ENCODE assay signal across 16 mouse cellular contexts in the genomic region with DNA sequence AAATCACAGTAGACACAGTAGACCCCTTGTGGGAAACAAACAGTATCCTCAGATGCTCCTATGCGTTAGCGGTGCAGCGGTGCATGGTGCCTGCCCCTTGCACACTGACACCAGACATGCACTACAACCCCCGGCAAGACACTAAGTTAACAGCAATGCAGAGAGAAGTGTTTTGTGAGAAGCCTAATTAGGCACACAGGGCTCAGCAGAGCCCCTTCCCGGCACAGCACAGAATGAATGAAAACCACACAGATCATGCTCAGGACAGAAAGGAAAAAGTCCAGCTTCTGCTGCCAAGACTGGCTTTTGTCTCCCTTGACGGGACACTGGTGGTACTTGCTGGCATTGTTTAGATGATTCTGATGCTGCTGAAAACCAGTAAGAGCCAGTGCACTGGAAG.
DNase-seq lines count a peak whose midpoint lies in the region; ATAC-seq and TF ChIP-seq lines count a peak whose summit lies in the region.
"Had no signal": no experiment of that assay in that cellular context is flagged by ENCODE, and none has a peak within 500 bp of the region (broad histone marks: within the 10 kb centered on the region; RNA-seq: fewer than 3 reads in every experiment).

No protein-coding gene starts in this region.

- WGBS in forebrain, embryonic 16.5 days = 31% methylated on average over 6 of the region's 6 CpGs
- WGBS in midbrain, postnatal 0 days = 57% methylated on average over 6 of the region's 6 CpGs

- H3K27me3 ChIP-seq in forebrain, embryonic 16.5 days (replicated peaks; ENCODE audit: control insufficient read depth, insufficient read depth, low read length) = no peaks in the 10 kb centered on the region
- H3K27me3 ChIP-seq in midbrain, postnatal 0 days (ENCODE audit: insufficient read depth, low read length) = no peaks in the 10 kb centered on the region
- H3K27me3 ChIP-seq: liver, embryonic 12.5 days; stomach, embryonic 15.5 days had no signal

- H3K9me3 ChIP-seq in forebrain, embryonic 16.5 days (ENCODE audit: control insufficient read depth, low read length) = no peaks in the 10 kb centered on the region
- H3K9me3 ChIP-seq in midbrain, postnatal 0 days (ENCODE audit: low read length) = no peaks in the 10 kb centered on the region
- H3K9me3 ChIP-seq: liver, embryonic 12.5 days; stomach, embryonic 15.5 days had no signal

- 0 out of 2 replicates have a peak, but pooled peaks have one; percentile 9 for ATAC-seq in frontal cortex, adult (ENCODE audit: low TSS enrichment)
- ATAC-seq in forebrain, embryonic 16.5 days = peak; percentile 18; the same call in 1 of the 2 replicates
- peak; percentile 55; the same call in 1 of the 2 replicates for ATAC-seq in midbrain, postnatal 0 days (ENCODE audit: low FRiP score)
- ATAC-seq: liver, embryonic 12.5 days had no signal

- TF ChIP-seq CTCF in midbrain, postnatal 0 days (IDR thresholded peaks at IDR 0.05) = no peak

- DNase-seq in frontal cortex, postnatal 14 days (ENCODE audit: low spot score in 2 of 2) = no peak
- DNase-seq in Muller cell, postnatal 12 days (ENCODE audit: inconsistent ontology term) = peak; percentile 85
- peak; percentile 56 for DNase-seq in midbrain, postnatal 0 days (ENCODE audit: low spot score)
- DNase-seq in gastrocnemius, adult 18-20 months (ENCODE audit: low spot score) = no peak
- no peak for DNase-seq in right cerebral cortex, postnatal 25 days
- no peak for DNase-seq in gastrocnemius, postnatal 4 days (ENCODE audit: low spot score in 2 of 2)
- DNase-seq: adrenal gland, adult 2 months; cerebellum, adult 9-10 months; gastrocnemius, postnatal 36 days; layer of hippocampus, adult 9-11 months; lung, postnatal 14 days; thymus, postnatal 36 days had no signal

- H3K27ac ChIP-seq in forebrain, embryonic 16.5 days (ENCODE audit: low read length) = no peak overlapping the region
- H3K27ac ChIP-seq in midbrain, postnatal 0 days (ENCODE audit: low read depth, low read length) = no peak overlapping the region
- H3K27ac ChIP-seq: liver, embryonic 12.5 days; stomach, embryonic 15.5 days had no signal

- no peak overlapping the region for H3K4me3 ChIP-seq in forebrain, embryonic 16.5 days (replicated peaks; ENCODE audit: low read length)
- H3K4me3 ChIP-seq in midbrain, postnatal 0 days (ENCODE audit: low read depth, low read length) = no peak overlapping the region
- H3K4me3 ChIP-seq: liver, embryonic 12.5 days; stomach, embryonic 15.5 days had no signal

- H3K9ac ChIP-seq in forebrain, embryonic 16.5 days (replicated peaks; ENCODE audit: low read depth, low read length) = no peak overlapping the region
- H3K9ac ChIP-seq in midbrain, postnatal 0 days (replicated peaks; ENCODE audit: low read length, poor library complexity, severe bottlenecking) = no peak overlapping the region
- H3K9ac ChIP-seq: liver, embryonic 12.5 days; stomach, embryonic 15.5 days had no signal

- H3K4me1 ChIP-seq in forebrain, embryonic 16.5 days (replicated peaks; ENCODE audit: control insufficient read depth, insufficient read depth, low read length) = peaks cover 27% of the 10 kb centered on the region
- H3K4me1 ChIP-seq in midbrain, postnatal 0 days (ENCODE audit: insufficient read depth, low read length) = no peaks in the 10 kb centered on the region
- H3K4me1 ChIP-seq: stomach, embryonic 15.5 days had no signal

- no peak overlapping the region for H3K4me2 ChIP-seq in forebrain, embryonic 16.5 days (ENCODE audit: low read length)
- H3K4me2 ChIP-seq in midbrain, postnatal 0 days (ENCODE audit: low read depth, low read length, poor library complexity, severe bottlenecking) = no peak overlapping the region
- H3K4me2 ChIP-seq: liver, embryonic 12.5 days; stomach, embryonic 15.5 days had no signal

- peaks cover 6% of the 10 kb centered on the region for H3K36me3 ChIP-seq in forebrain, embryonic 16.5 days (ENCODE audit: control insufficient read depth, insufficient read depth)
- peaks cover 21% of the 10 kb centered on the region for H3K36me3 ChIP-seq in midbrain, postnatal 0 days (ENCODE audit: insufficient read depth, low read length)

Comparison
In these comparisons a context has a peak if more than half of its experiments do, and no peak if none do; other contexts are left out.
1. DNase-seq: peak in Muller cell, postnatal 12 days (single experiment) and midbrain, postnatal 0 days (single experiment); none in frontal cortex, postnatal 14 days (0 of 2), gastrocnemius, adult 18-20 months (single experiment), right cerebral cortex, postnatal 25 days (single experiment) and gastrocnemius, postnatal 4 days (0 of 2).
2. Peak in every context shown above with its lines, with median percentiles within 50 percentile points of each other: ATAC-seq.